Mouse (Mus musculus) forebrain, embryonic 10.5 days (tissue): Measurements from ENCODE around the gene Gm20403. TPM values are rescaled to one million over a fixed set of nuclear protein-coding genes. Genes with fewer than 3 reads are reported as not detected.
"Not testable (repeated sequence)": the region's sequence is repeated elsewhere in the genome, so short reads cannot be mapped to it uniquely, and the experiment has no call there.

Experiments
- DNase-seq: peaks from one replicate; pipeline ENCODE4 v3.0.0-alpha.2; 2017; ENCODE audit warnings: low spot score; ENCODE audit errors: extremely low spot score
- H3K27ac ChIP-seq: fragments of 300-500 bp; sonication (generic); 2 replicates; pipeline ENCODE4 v1.5.1; 2016; ENCODE audit warnings: mild to moderate bottlenecking
- H3K27me3 ChIP-seq: fragments of 300-500 bp; sonication (generic); 2 replicates; pipeline ENCODE4 v1.6.1; 2016; ENCODE audit warnings: mild to moderate bottlenecking; ENCODE audit not compliant: poor library complexity, severe bottlenecking
- H3K36me3 ChIP-seq: fragments of 300-500 bp; sonication (generic); replicated peaks from 2 replicates; pipeline ENCODE4 v1.6.1; 2016; ENCODE audit warnings: mild to moderate bottlenecking, moderate library complexity
- H3K4me1 ChIP-seq: fragments of 300-500 bp; sonication (generic); 2 replicates; pipeline ENCODE4 v1.6.1; 2016
- H3K4me3 ChIP-seq: fragments of 300-500 bp; sonication (generic); 2 replicates; pipeline ENCODE4 v1.5.1; 2016; ENCODE audit warnings: mild to moderate bottlenecking, moderate library complexity
- H3K9me3 ChIP-seq: fragments of 300-500 bp; sonication (generic); 2 replicates; pipeline ENCODE4 v1.6.1; 2016; ENCODE audit warnings: mild to moderate bottlenecking, moderate library complexity
- WGBS: fragments of 180-500 bp; shearing (Covaris S2); methylation state at CpG from one replicate; pipeline ENCODE4 v1.1.7; 2016; 5-methylcytosine and 5-hydroxymethylcytosine counted together
- polyA plus RNA-seq: library from polyadenylated mRNA; unstranded; fragments of >200 nt; fragmentation: Nextera tagmentation; extraction: Ambion mirVana; gene quantifications from 2 replicates; pipeline ENCODE4 v1.2.1, GENCODE M21; 2016

Gene Gm20403
- polyA plus RNA-seq, 1 experiment from 2014 or later: not detected

DNA sequence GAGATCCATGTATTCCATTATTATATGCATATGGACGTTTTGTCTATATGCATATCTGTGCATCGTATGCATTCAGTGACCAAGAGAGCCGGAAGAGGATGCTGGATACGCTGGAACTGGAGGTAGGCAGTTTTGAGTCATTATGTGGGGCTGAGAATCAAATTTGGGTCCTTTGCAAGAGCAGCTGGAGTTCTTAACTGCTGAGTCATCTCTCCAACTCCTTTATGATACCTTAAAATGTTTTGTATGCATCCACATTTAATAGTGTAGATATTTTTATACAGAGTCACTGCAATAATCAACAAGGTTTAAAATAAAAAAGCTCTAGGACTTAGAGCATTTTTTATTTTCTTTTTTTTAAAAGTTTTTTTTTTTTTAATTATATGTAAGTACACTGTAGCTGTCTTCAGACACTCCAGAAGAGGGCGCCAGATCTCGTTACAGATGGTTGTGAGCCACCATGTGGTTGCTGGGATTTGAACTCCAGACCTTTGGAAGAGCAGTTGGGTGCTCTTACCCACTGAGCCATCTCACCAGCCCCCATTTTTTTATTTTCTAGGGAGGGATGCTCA lies 43.7 kb downstream of the Gm20403 start:
- not testable (repeated sequence) for H3K27me3 ChIP-seq, H3K9me3 ChIP-seq, H3K4me3 ChIP-seq, H3K27ac ChIP-seq, H3K4me1 ChIP-seq, DNase-seq
- WGBS: 86% methylated on average over 6 of the region's 6 CpGs
- peaks cover 88% of the 10 kb centered on the region for H3K36me3 ChIP-seq

DNA sequence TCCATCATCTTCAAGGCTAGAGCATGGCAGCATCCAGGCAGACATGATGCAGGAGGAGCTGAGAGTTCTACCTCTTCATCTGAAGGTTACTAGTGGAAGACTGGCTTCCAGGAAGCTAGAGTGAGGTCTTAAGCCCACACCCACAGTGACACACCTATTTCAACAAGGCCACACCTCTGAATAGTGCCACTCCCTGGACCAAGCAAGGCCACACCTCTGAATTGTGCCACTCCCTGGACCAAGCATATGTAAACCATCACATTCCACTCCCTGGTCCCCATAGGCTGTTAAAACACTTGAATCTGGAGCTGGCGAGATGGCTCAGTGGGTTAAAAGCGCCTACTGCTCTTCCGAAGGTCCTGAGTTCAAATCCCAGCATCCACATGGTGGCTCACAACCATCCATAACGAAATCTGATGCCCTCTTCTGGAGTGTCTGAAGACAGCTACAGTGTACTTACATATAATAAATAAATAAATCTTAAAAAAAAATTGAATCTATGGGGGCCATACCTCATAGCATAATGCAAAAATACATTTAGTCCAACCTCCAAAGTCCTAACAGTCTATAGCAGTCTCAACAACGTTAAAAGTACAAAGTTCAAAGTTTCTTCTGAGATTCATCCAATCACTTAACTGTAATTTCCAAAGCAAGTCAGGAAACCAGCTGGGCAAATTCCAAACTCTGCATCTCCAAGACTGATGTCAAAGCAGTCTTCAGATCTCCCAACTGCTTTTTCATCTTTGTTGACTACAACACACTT lies 48.6 kb downstream of the Gm20403 start:
- not testable (repeated sequence) for H3K4me1 ChIP-seq, H3K9me3 ChIP-seq, H3K4me3 ChIP-seq, H3K27me3 ChIP-seq, H3K27ac ChIP-seq, DNase-seq
- WGBS: 91% methylated on average over 5 of the region's 5 CpGs
- peaks cover 95% of the 10 kb centered on the region for H3K36me3 ChIP-seq

Other genes with a start within 250 kb of the Gm20403 start
- 188 and 196 TPM in 2 replicates for gene Snx6, start 190.8 kb downstream of the Gm20403 start, polyA plus RNA-seq
- gene Cfl2, start 123.7 kb downstream of the Gm20403 start, polyA plus RNA-seq: 198 and 200 TPM in 2 replicates
- gene Baz1a, start 27.8 kb upstream of the Gm20403 start, polyA plus RNA-seq: 35.6 and 41.0 TPM in 2 replicates
- 45.3 and 49.4 TPM in 2 replicates for gene 2700097O09Rik, start 93.6 kb upstream of the Gm20403 start, polyA plus RNA-seq
- gene Srp54a, start 93.7 kb upstream of the Gm20403 start, polyA plus RNA-seq: 140 and 155 TPM in 2 replicates
- 8.5 and 9.3 TPM in 2 replicates for gene Fam177a, start 137.9 kb upstream of the Gm20403 start, polyA plus RNA-seq
- gene Srp54b, start 168.6 kb upstream of the Gm20403 start, polyA plus RNA-seq: 44.0 and 47.5 TPM in 2 replicates
- 2.1 and 4.0 TPM in 2 replicates for gene 1700047I17Rik2, start 213.1 kb upstream of the Gm20403 start, polyA plus RNA-seq
- gene Srp54c, start 243.6 kb upstream of the Gm20403 start, polyA plus RNA-seq: 56.0 and 57.1 TPM in 2 replicates